Mouse (Mus musculus): ENCODE data around the gene Hjurp.

Hjurp gene

GRCm38 (mm10) chr1:88297480-88298258 is 20.2 kb upstream of the Hjurp start:
- WGBS, result 68% methylated on average over 7 of the region's 7 CpGs

- WGBS, result 76% methylated on average over 4 of the region's 4 CpGs
Observed at GRCm38 (mm10) chr1:88296171-88296920, 18.9 kb upstream of the Hjurp start.

GRCm38 (mm10) chr1:88294650-88295049 is 17.2 kb upstream of the Hjurp start:
- WGBS, result 21% methylated on average over 1 of the region's 1 CpGs

- 54% methylated on average over 2 of the region's 2 CpGs for WGBS
Observed at GRCm38 (mm10) chr1:88292057-88292456, 14.6 kb upstream of the Hjurp start.

GRCm38 (mm10) chr1:88291409-88292005 is 14.1 kb upstream of the Hjurp start:
- 65% methylated on average over 3 of the region's 3 CpGs for WGBS

GRCm38 (mm10) chr1:88290511-88290910 is 13.1 kb upstream of the Hjurp start:
- WGBS, result 68% methylated on average over 1 of the region's 1 CpGs

GRCm38 (mm10) chr1:88289917-88290316 is 12.5 kb upstream of the Hjurp start:
- WGBS, result 38% methylated on average over 4 of the region's 4 CpGs

- 50% methylated on average over 2 of the region's 2 CpGs for WGBS
Observed at GRCm38 (mm10) chr1:88289152-88289551, 11.7 kb upstream of the Hjurp start.

- 67% methylated on average over 3 of the region's 3 CpGs for WGBS
Observed at GRCm38 (mm10) chr1:88288789-88289127, 11.3 kb upstream of the Hjurp start.

- WGBS, result 42% methylated on average over 3 of the region's 3 CpGs
Observed at GRCm38 (mm10) chr1:88288056-88288788, 10.8 kb upstream of the Hjurp start.

GRCm38 (mm10) chr1:88287697-88287980 is 10.2 kb upstream of the Hjurp start:
- WGBS, result 35% methylated on average over 5 of the region's 5 CpGs

GRCm38 (mm10) chr1:88286887-88287696 is 9.7 kb upstream of the Hjurp start:
- WGBS, result 74% methylated on average over 13 of the region's 13 CpGs

- WGBS, result 83% methylated on average over 15 of the region's 15 CpGs
Observed at GRCm38 (mm10) chr1:88286136-88286845, 8.9 kb upstream of the Hjurp start.

- 66% methylated on average over 5 of the region's 5 CpGs for WGBS
Observed at GRCm38 (mm10) chr1:88285652-88286051, 8.2 kb upstream of the Hjurp start.

GRCm38 (mm10) chr1:88284946-88285320 is 7.5 kb upstream of the Hjurp start:
- 64% methylated on average over 7 of the region's 7 CpGs for WGBS

GRCm38 (mm10) chr1:88284228-88284945 is 7.0 kb upstream of the Hjurp start:
- WGBS, result 60% methylated on average over 10 of the region's 10 CpGs

- whole genome bisulfite sequencing, result 80% methylated on average over 15 of the region's 15 CpGs
Observed at GRCm38 (mm10) chr1:88283376-88284227, 6.2 kb upstream of the Hjurp start.

- WGBS, result 60% methylated on average over 3 of the region's 3 CpGs
Observed at GRCm38 (mm10) chr1:88282301-88282700, 4.9 kb upstream of the Hjurp start.

- WGBS, result 65% methylated on average over 15 of the region's 15 CpGs
Observed at GRCm38 (mm10) chr1:88280006-88280690, 2.7 kb upstream of the Hjurp start.

Data from cerebral cortex, adult 2 months (tissue).